Mouse (Mus musculus) midbrain, embryonic 12.5 days (tissue): Measurements from ENCODE around the gene Klrb1f. TPM values are rescaled to one million over a fixed set of nuclear protein-coding genes. Genes with fewer than 3 reads are reported as not detected.
"Not testable (repeated sequence)": the region's sequence is repeated elsewhere in the genome, so short reads cannot be mapped to it uniquely, and the experiment has no call there.

Experiments
- ATAC-seq: fragments of 200-750 bp; cut with Nextera tagmentation; 2 replicates; pipeline ENCODE4 v1.8.0; 2017; ENCODE audit warnings: low read depth, moderate TSS enrichment, moderate library complexity; ENCODE audit not compliant: low FRiP score
- H3K27ac ChIP-seq: fragments of 300-500 bp; sonication (generic); replicated peaks from 2 replicates; pipeline ENCODE4 v1.5.1; 2016; ENCODE audit warnings: mild to moderate bottlenecking
- H3K27me3 ChIP-seq: fragments of 300-500 bp; sonication (generic); 2 replicates; pipeline ENCODE4 v1.6.1; 2016; ENCODE audit warnings: mild to moderate bottlenecking
- H3K36me3 ChIP-seq: fragments of 300-500 bp; sonication (generic); 2 replicates; pipeline ENCODE4 v1.6.1; 2016
- H3K4me1 ChIP-seq: fragments of 300-500 bp; sonication (generic); 2 replicates; pipeline ENCODE4 v1.6.1; 2016
- H3K4me2 ChIP-seq: fragments of 300-500 bp; sonication (generic); replicated peaks from 2 replicates; pipeline ENCODE4 v1.6.1; 2016; ENCODE audit warnings: mild to moderate bottlenecking, moderate library complexity
- H3K4me3 ChIP-seq: fragments of 300-500 bp; sonication (generic); 2 replicates; pipeline ENCODE4 v1.5.1; 2016; ENCODE audit warnings: mild to moderate bottlenecking
- H3K9ac ChIP-seq: fragments of 300-500 bp; sonication (generic); replicated peaks from 2 replicates; pipeline ENCODE4 v1.6.1; 2016; ENCODE audit warnings: mild to moderate bottlenecking, moderate library complexity
- H3K9me3 ChIP-seq: fragments of 300-500 bp; sonication (generic); 2 replicates; pipeline ENCODE4 v1.6.1; 2016; ENCODE audit warnings: mild to moderate bottlenecking
- WGBS: fragments of 180-500 bp; shearing (Covaris S2); methylation state at CpG from one replicate; pipeline ENCODE4 v1.1.7; 2016; 5-methylcytosine and 5-hydroxymethylcytosine counted together
- polyA plus RNA-seq: library from polyadenylated mRNA; unstranded; fragments of >200 nt; fragmentation: Nextera tagmentation; extraction: Ambion mirVana; gene quantifications from 2 replicates; pipeline ENCODE4 v1.2.1, GENCODE M21; 2016

Gene Klrb1f
- polyA plus RNA-seq, 1 experiment from 2014 or later: not detected

GRCm38 (mm10) chr6:129051086-129051485 lies 5.4 kb downstream of the Klrb1f start:
- H3K9me3 ChIP-seq: no peaks in the 10 kb centered on the region
- no peaks in the 10 kb centered on the region for H3K36me3 ChIP-seq
- no peak overlapping the region for H3K4me2 ChIP-seq
- H3K4me1 ChIP-seq: peaks cover 8% of the 10 kb centered on the region; the same call in 1 of the 2 replicates
- no peak overlapping the region for H3K9ac ChIP-seq
- ATAC-seq: no peak
- 83% methylated on average over 3 of the region's 3 CpGs for WGBS
- H3K27me3 ChIP-seq: no peaks in the 10 kb centered on the region
- H3K27ac ChIP-seq: no peak overlapping the region
- no peak overlapping the region for H3K4me3 ChIP-seq

GRCm38 (mm10) chr6:129051731-129052130 lies 6.0 kb downstream of the Klrb1f start:
- no peak overlapping the region for H3K4me3 ChIP-seq
- WGBS: 90% methylated on average over 5 of the region's 5 CpGs
- no peaks in the 10 kb centered on the region for H3K27me3 ChIP-seq
- ATAC-seq: no peak
- H3K4me2 ChIP-seq: no peak overlapping the region
- H3K36me3 ChIP-seq: no peaks in the 10 kb centered on the region
- no peak overlapping the region for H3K9ac ChIP-seq
- H3K9me3 ChIP-seq: no peaks in the 10 kb centered on the region
- H3K27ac ChIP-seq: no peak overlapping the region
- peaks cover 8% of the 10 kb centered on the region; the same call in 1 of the 2 replicates for H3K4me1 ChIP-seq

- no peaks in the 10 kb centered on the region for H3K9me3 ChIP-seq
- H3K36me3 ChIP-seq: no peaks in the 10 kb centered on the region
- H3K4me2 ChIP-seq: no peak overlapping the region
- H3K4me3 ChIP-seq: no peak overlapping the region
- no peaks in the 10 kb centered on the region for H3K27me3 ChIP-seq
- no peaks in the 10 kb centered on the region for H3K4me1 ChIP-seq
- ATAC-seq: no peak
- H3K27ac ChIP-seq: no peak overlapping the region
- H3K9ac ChIP-seq: no peak overlapping the region
- WGBS: 85% methylated on average over 3 of the region's 3 CpGs
These were observed 10.5 kb downstream of the Klrb1f start for GRCm38 (mm10) chr6:129056237-129056636.

GRCm38 (mm10) chr6:129058013-129058412 lies 12.3 kb downstream of the Klrb1f start:
- no peak for ATAC-seq
- H3K36me3 ChIP-seq: no peaks in the 10 kb centered on the region
- no peak overlapping the region for H3K4me2 ChIP-seq
- H3K27me3 ChIP-seq: no peaks in the 10 kb centered on the region
- no peak overlapping the region for H3K4me3 ChIP-seq
- no peak overlapping the region for H3K9ac ChIP-seq
- no peaks in the 10 kb centered on the region for H3K4me1 ChIP-seq
- no peaks in the 10 kb centered on the region for H3K9me3 ChIP-seq
- no peak overlapping the region for H3K27ac ChIP-seq

- 83% methylated on average over 3 of the region's 3 CpGs for WGBS
- Histone ChIP-seq H3K27me3 (no peaks in the 10 kb centered on the region), H3K27ac (no peak overlapping the region), H3K4me3 (no peak overlapping the region), H3K4me2 (no peak overlapping the region), H3K9ac (no peak overlapping the region), H3K9me3 (no peaks in the 10 kb centered on the region), H3K4me1 (no peaks in the 10 kb centered on the region), H3K36me3 (no peaks in the 10 kb centered on the region)
- ATAC-seq: no peak
These were observed 19.7 kb downstream of the Klrb1f start for GRCm38 (mm10) chr6:129065407-129065806.

GRCm38 (mm10) chr6:129065857-129066256 lies 20.2 kb downstream of the Klrb1f start:
- no peaks in the 10 kb centered on the region for H3K27me3 ChIP-seq
- no peak for ATAC-seq
- no peaks in the 10 kb centered on the region for H3K4me1 ChIP-seq
- no peaks in the 10 kb centered on the region for H3K9me3 ChIP-seq
- no peak overlapping the region for H3K4me3 ChIP-seq
- H3K27ac ChIP-seq: no peak overlapping the region
- 94% methylated on average over 3 of the region's 3 CpGs for WGBS
- no peak overlapping the region for H3K9ac ChIP-seq
- no peaks in the 10 kb centered on the region for H3K36me3 ChIP-seq
- H3K4me2 ChIP-seq: no peak overlapping the region

- no peak overlapping the region for H3K9ac ChIP-seq
- H3K4me3 ChIP-seq: no peak overlapping the region
- no peak overlapping the region for H3K27ac ChIP-seq
- H3K27me3 ChIP-seq: no peaks in the 10 kb centered on the region
- H3K9me3 ChIP-seq: no peaks in the 10 kb centered on the region
- no peak for ATAC-seq
- no peaks in the 10 kb centered on the region for H3K36me3 ChIP-seq
- H3K4me2 ChIP-seq: no peak overlapping the region
- H3K4me1 ChIP-seq: no peaks in the 10 kb centered on the region
These were observed 20.8 kb downstream of the Klrb1f start for GRCm38 (mm10) chr6:129066530-129066929.

GRCm38 (mm10) chr6:129066986-129067385 lies 21.3 kb downstream of the Klrb1f start:
- H3K9ac ChIP-seq: no peak overlapping the region
- H3K9me3 ChIP-seq: no peaks in the 10 kb centered on the region
- H3K4me2 ChIP-seq: no peak overlapping the region
- H3K4me1 ChIP-seq: no peaks in the 10 kb centered on the region
- H3K36me3 ChIP-seq: no peaks in the 10 kb centered on the region
- WGBS: 83% methylated on average over 1 of the region's 1 CpGs
- no peak overlapping the region for H3K4me3 ChIP-seq
- peak; percentile 73 for ATAC-seq
- no peaks in the 10 kb centered on the region for H3K27me3 ChIP-seq
- no peak overlapping the region for H3K27ac ChIP-seq

GRCm38 (mm10) chr6:129085098-129085497 lies 39.4 kb downstream of the Klrb1f start:
- H3K4me2 ChIP-seq: no peak overlapping the region
- no peak overlapping the region for H3K27ac ChIP-seq
- no peak overlapping the region for H3K9ac ChIP-seq
- no peaks in the 10 kb centered on the region for H3K9me3 ChIP-seq
- no peaks in the 10 kb centered on the region for H3K27me3 ChIP-seq
- ATAC-seq: no peak
- H3K4me3 ChIP-seq: no peak overlapping the region
- H3K36me3 ChIP-seq: no peaks in the 10 kb centered on the region
- WGBS: 68% methylated on average over 6 of the region's 6 CpGs
- H3K4me1 ChIP-seq: no peaks in the 10 kb centered on the region

- not testable (repeated sequence) for ATAC-seq, H3K4me1 ChIP-seq, H3K27me3 ChIP-seq, H3K4me2 ChIP-seq, H3K4me3 ChIP-seq, H3K9ac ChIP-seq, H3K36me3 ChIP-seq, H3K9me3 ChIP-seq, H3K27ac ChIP-seq
- 81% methylated on average over 2 of the region's 2 CpGs for WGBS
These were observed 40.3 kb downstream of the Klrb1f start for GRCm38 (mm10) chr6:129086031-129086430.

GRCm38 (mm10) chr6:129088161-129088560 lies 42.5 kb downstream of the Klrb1f start:
- H3K9me3 ChIP-seq: no peaks in the 10 kb centered on the region
- no peaks in the 10 kb centered on the region for H3K36me3 ChIP-seq
- ATAC-seq: no peak
- no peaks in the 10 kb centered on the region for H3K27me3 ChIP-seq
- 92% methylated on average over 1 of the region's 1 CpGs for WGBS
- no peak overlapping the region for H3K4me3 ChIP-seq
- no peak overlapping the region for H3K27ac ChIP-seq
- no peaks in the 10 kb centered on the region for H3K4me1 ChIP-seq
- H3K4me2 ChIP-seq: no peak overlapping the region
- H3K9ac ChIP-seq: no peak overlapping the region

- not testable (repeated sequence) for H3K4me3 ChIP-seq, H3K9ac ChIP-seq, ATAC-seq, H3K4me2 ChIP-seq, H3K27me3 ChIP-seq, H3K27ac ChIP-seq, H3K9me3 ChIP-seq, H3K4me1 ChIP-seq, H3K36me3 ChIP-seq
- 95% methylated on average over 8 of the region's 8 CpGs for WGBS
These were observed 42.9 kb downstream of the Klrb1f start for GRCm38 (mm10) chr6:129088596-129088995.

- ATAC-seq: peak; percentile 65; the same call in 1 of the 2 replicates
- Histone ChIP-seq H3K36me3 (no peaks in the 10 kb centered on the region), H3K4me2 (no peak overlapping the region), H3K9ac (no peak overlapping the region), H3K9me3 (no peaks in the 10 kb centered on the region), H3K27me3 (no peaks in the 10 kb centered on the region), H3K27ac (no peak overlapping the region), H3K4me1 (no peaks in the 10 kb centered on the region), H3K4me3 (no peak overlapping the region)
These were observed 49.5 kb downstream of the Klrb1f start for GRCm38 (mm10) chr6:129095166-129095565.
